9 mouse cellular contexts compared by ENCODE assay signal in genomic region chr11:109358549-109358948, GRCm38 (mm10). TPM values are rescaled to one million over a fixed set of nuclear protein-coding genes. Genes with fewer than 3 reads are reported as not detected.
A peak's percentile ranks its signal among the peaks of the same experiment; 100 is the strongest.
DNase-seq lines count a peak whose midpoint lies in the region; ATAC-seq lines count a peak whose summit lies in the region.
"Had no signal": no experiment of that assay in that cellular context is flagged by ENCODE, and none has a peak within 500 bp of the region (broad histone marks: within the 10 kb centered on the region; RNA-seq: fewer than 3 reads in every experiment).

No protein-coding gene starts in this region.

- H3K9ac ChIP-seq in heart, embryonic 11.5 days (ENCODE audit: low read depth, low read length) = no peak overlapping the region
- no peak overlapping the region for H3K9ac ChIP-seq in hindbrain, embryonic 15.5 days
- H3K9ac ChIP-seq in stomach, embryonic 16.5 days (ENCODE audit: low read length) = no peak overlapping the region

- no peaks in the 10 kb centered on the region for H3K27me3 ChIP-seq in heart, embryonic 11.5 days (ENCODE audit: control insufficient read depth, insufficient read depth, low read length)
- H3K27me3 ChIP-seq in hindbrain, embryonic 15.5 days = peaks cover 2% of the 10 kb centered on the region; the same call in 1 of the 2 replicates
- no peaks in the 10 kb centered on the region for H3K27me3 ChIP-seq in stomach, embryonic 16.5 days (ENCODE audit: control insufficient read depth, insufficient read depth, low read length)

- peaks cover 10% of the 10 kb centered on the region for H3K4me1 ChIP-seq in heart, embryonic 11.5 days (ENCODE audit: control insufficient read depth, insufficient read depth, low read length)
- H3K4me1 ChIP-seq in hindbrain, embryonic 15.5 days (replicated peaks) = peaks cover 22% of the 10 kb centered on the region
- peaks cover 35% of the 10 kb centered on the region for H3K4me1 ChIP-seq in stomach, embryonic 16.5 days (ENCODE audit: control insufficient read depth, insufficient read depth, low read length)

- H3K27ac ChIP-seq in heart, embryonic 11.5 days (ENCODE audit: low read depth, low read length) = peak overlapping the region; percentile 65; the same call in 1 of the 2 replicates
- H3K27ac ChIP-seq in hindbrain, embryonic 15.5 days (replicated peaks) = peak overlapping the region; percentile 61
- H3K27ac ChIP-seq in stomach, embryonic 16.5 days (ENCODE audit: low read length) = peak overlapping the region; percentile 88

- no peak for DNase-seq in heart, adult 9 months (ENCODE audit: low spot score in 2 of 2)
- DNase-seq in right cerebral cortex, postnatal 10 days (ENCODE audit: low spot score in 2 of 2) = peak; percentile 57 to 74
- no peak for DNase-seq in right cerebral cortex, postnatal 25 days
- DNase-seq in adrenal gland, postnatal 4 days (ENCODE audit: low spot score in 2 of 2) = no peak
- DNase-seq in gastrocnemius, adult 18-20 months (ENCODE audit: low spot score) = no peak

- whole genome bisulfite sequencing in heart, embryonic 11.5 days (ENCODE audit: insufficient replicate concordance) = 29% methylated on average over 3 of the region's 3 CpGs
- WGBS in hindbrain, embryonic 15.5 days = 15% methylated on average over 3 of the region's 3 CpGs
- WGBS in stomach, embryonic 16.5 days = 36% methylated on average over 3 of the region's 3 CpGs

- H3K4me2 ChIP-seq in heart, embryonic 11.5 days = no peak overlapping the region
- H3K4me2 ChIP-seq in hindbrain, embryonic 15.5 days = no peak overlapping the region
- no peak overlapping the region for H3K4me2 ChIP-seq in stomach, embryonic 16.5 days (ENCODE audit: low read depth, low read length)

- no peak overlapping the region for H3K4me3 ChIP-seq in heart, embryonic 11.5 days (ENCODE audit: low read depth, low read length)
- H3K4me3 ChIP-seq in hindbrain, embryonic 15.5 days = no peak overlapping the region
- H3K4me3 ChIP-seq in stomach, embryonic 16.5 days (replicated peaks; ENCODE audit: low read length) = no peak overlapping the region

- no peaks in the 10 kb centered on the region for H3K36me3 ChIP-seq in heart, embryonic 11.5 days (ENCODE audit: control insufficient read depth, insufficient read depth, low read length)
- no peaks in the 10 kb centered on the region for H3K36me3 ChIP-seq in hindbrain, embryonic 15.5 days
- H3K36me3 ChIP-seq in stomach, embryonic 16.5 days (ENCODE audit: control insufficient read depth, insufficient read depth, low read length) = no peaks in the 10 kb centered on the region

- ATAC-seq in heart, embryonic 11.5 days (replicated peaks; ENCODE audit: insufficient number of reproducible peaks, low FRiP score, low TSS enrichment) = no peak
- peak; percentile 43 for ATAC-seq in hindbrain, embryonic 15.5 days (ENCODE audit: low FRiP score, low read depth)
- no peak for ATAC-seq in stomach, embryonic 16.5 days (ENCODE audit: insufficient read depth, low FRiP score)

- no peaks in the 10 kb centered on the region for H3K9me3 ChIP-seq in heart, embryonic 11.5 days (replicated peaks; ENCODE audit: control insufficient read depth, low read length)
- H3K9me3 ChIP-seq in hindbrain, embryonic 15.5 days = no peaks in the 10 kb centered on the region
- no peaks in the 10 kb centered on the region for H3K9me3 ChIP-seq in stomach, embryonic 16.5 days (replicated peaks; ENCODE audit: control insufficient read depth, low read length)

RNA-seq across cellular contexts. Expression of gene Gna13, which starts 4.1 kb away (rescaled TPM):
- polyA plus RNA-seq in heart, embryonic 11.5 days (2014; fragmentation: Nextera tagmentation; extraction: Ambion mirVana) = 24.9 and 28.9 TPM in 2 replicates
- 19.4 and 19.9 TPM in 2 replicates for polyA plus RNA-seq in hindbrain, embryonic 15.5 days (2015; fragmentation: Nextera tagmentation; extraction: Ambion mirVana)
- 28.8 and 32.8 TPM in 2 replicates for polyA plus RNA-seq in stomach, embryonic 16.5 days (2015; fragmentation: Nextera tagmentation; extraction: Ambion mirVana)
- total RNA-seq in adrenal gland, postnatal 4 days (2021) = 10 to 100 TPM; 75.1 to 78.2 TPM
- 10 to 100 TPM; 24.3 to 32.4 TPM for total RNA-seq in gastrocnemius, adult 18-20 months (2021)

RNA-seq across cellular contexts. Expression of gene 9930022D16Rik, which starts 55.2 kb away (rescaled TPM):
- polyA plus RNA-seq in heart, embryonic 11.5 days (2014; fragmentation: Nextera tagmentation; extraction: Ambion mirVana) = 0.11 TPM in 1 of 2 replicates, not detected in the other
- not detected in 2 replicates for polyA plus RNA-seq in hindbrain, embryonic 15.5 days (2015; fragmentation: Nextera tagmentation; extraction: Ambion mirVana)
- polyA plus RNA-seq in stomach, embryonic 16.5 days (2015; fragmentation: Nextera tagmentation; extraction: Ambion mirVana) = not detected in 2 replicates
- total RNA-seq in adrenal gland, postnatal 4 days (2021) = not detected
- total RNA-seq in gastrocnemius, adult 18-20 months (2021) = not detected
- polyA plus RNA-seq: embryonic facial prominence, embryonic 11.5 days had no signal

Comparison
In these comparisons a context has a peak if more than half of its experiments do, and no peak if none do; other contexts are left out.
1. DNase-seq: peak in right cerebral cortex, postnatal 10 days (2 of 2); none in heart, adult 9 months (0 of 2), right cerebral cortex, postnatal 25 days (single experiment), adrenal gland, postnatal 4 days (0 of 2) and gastrocnemius, adult 18-20 months (single experiment).
2. Peak in every context shown above with its lines, with median percentiles within 50 percentile points of each other: H3K27ac ChIP-seq.